Mouse (Mus musculus) heart, embryonic 11.5 days (tissue): Measurements from ENCODE around the gene Olfr1419. TPM values are rescaled to one million over a fixed set of nuclear protein-coding genes. Genes with fewer than 3 reads are reported as not detected.
A peak's percentile ranks its signal among the peaks of the same experiment; 100 is the strongest.

ENCODE experiments used
- ATAC-seq: fragments of 200-750 bp; cut with Nextera tagmentation; replicated peaks from 2 replicates; pipeline ENCODE4 v1.8.0; 2017; ENCODE audit warnings: moderate library complexity; ENCODE audit not compliant: insufficient number of reproducible peaks, low FRiP score, low TSS enrichment
- H3K27ac ChIP-seq: fragments of 300-500 bp; sonication (generic); 2 replicates; pipeline ENCODE4 v1.5.1; 2014; ENCODE audit warnings: mild to moderate bottlenecking, low read depth, low read length
- H3K27me3 ChIP-seq: fragments of 300-500 bp; sonication (generic); 2 replicates; pipeline ENCODE4 v1.6.1; 2014; ENCODE audit warnings: mild to moderate bottlenecking, low read length, mixed read lengths; ENCODE audit not compliant: control insufficient read depth, insufficient read depth
- H3K36me3 ChIP-seq: fragments of 300-500 bp; sonication (generic); 2 replicates; pipeline ENCODE4 v1.6.1; 2014; ENCODE audit warnings: mild to moderate bottlenecking, low read length, moderate library complexity, mixed read lengths; ENCODE audit not compliant: control insufficient read depth, insufficient read depth
- H3K4me1 ChIP-seq: fragments of 300-500 bp; sonication (generic); 2 replicates; pipeline ENCODE4 v1.6.1; 2014; ENCODE audit warnings: low read length; ENCODE audit not compliant: control insufficient read depth, insufficient read depth
- H3K4me2 ChIP-seq: fragments of 300-500 bp; sonication (generic); 2 replicates; pipeline ENCODE4 v1.6.1; 2014; ENCODE audit warnings: mild to moderate bottlenecking, moderate library complexity
- H3K4me3 ChIP-seq: fragments of 300-500 bp; sonication (generic); 2 replicates; pipeline ENCODE4 v1.5.1; 2014; ENCODE audit warnings: low read depth, low read length
- H3K9ac ChIP-seq: fragments of 300-500 bp; sonication (generic); 2 replicates; pipeline ENCODE4 v1.6.1; 2014; ENCODE audit warnings: mild to moderate bottlenecking, low read depth, low read length, moderate library complexity
- H3K9me3 ChIP-seq: fragments of 300-500 bp; sonication (generic); replicated peaks from 2 replicates; pipeline ENCODE4 v1.6.1; 2016; ENCODE audit warnings: low read length; ENCODE audit not compliant: control insufficient read depth
- WGBS: fragments of 180-500 bp; shearing (Covaris S2); extraction: QIAGEN DNeasy Blood & Tissue Kit; methylation state at CpG from one replicate; pipeline ENCODE4 v1.1.7; 2014; ENCODE audit not compliant: insufficient replicate concordance; 5-methylcytosine and 5-hydroxymethylcytosine counted together
- microRNA-seq: library from miRNA; unstranded; fragments of <30 nt; microRNA quantifications from one replicate; pipeline ENCODE4, GENCODE M21; 2016; ENCODE audit warnings: borderline number of aligned reads
- polyA plus RNA-seq: library from polyadenylated mRNA; unstranded; fragments of >200 nt; fragmentation: Nextera tagmentation; extraction: Ambion mirVana; gene quantifications from 2 replicates; pipeline ENCODE4 v1.2.1, GENCODE M21; 2014

Olfr1419 gene
- polyA plus RNA-seq, 1 experiment from 2014 or later = not detected

DNA sequence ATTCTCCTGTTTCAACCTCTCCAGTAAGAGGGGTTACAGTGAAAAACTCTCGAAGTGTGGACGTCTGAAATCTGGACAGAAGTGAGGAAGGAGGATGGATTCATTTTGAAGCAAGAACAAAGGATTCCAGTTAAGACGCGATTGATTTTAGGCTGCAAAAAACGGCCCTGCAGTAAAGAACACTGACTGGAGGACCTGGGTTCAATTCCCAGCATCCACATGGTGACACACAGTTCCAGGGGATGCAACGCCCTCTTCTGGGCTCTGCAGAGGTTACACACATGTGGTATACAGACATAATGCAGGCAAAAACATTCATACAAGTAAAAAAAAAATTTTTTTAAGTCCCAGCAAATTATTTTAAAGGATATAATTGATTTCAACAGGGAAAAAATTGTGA is 54.7 kb downstream of the Olfr1419 start:
- Histone ChIP-seq H3K4me3 (peak overlapping the region; percentile 69), H3K4me2 (peak overlapping the region; percentile 97), H3K9ac (no peak overlapping the region), H3K36me3 (no peaks in the 10 kb centered on the region), H3K27ac (no peak overlapping the region), H3K9me3 (no peaks in the 10 kb centered on the region), H3K4me1 (peaks cover 2% of the 10 kb centered on the region; the same call in 1 of the 2 replicates), H3K27me3 (peaks cover 3% of the 10 kb centered on the region; the same call in 1 of the 2 replicates)
- WGBS = 29% methylated on average over 6 of the region's 6 CpGs
- ATAC-seq = no peak

DNA sequence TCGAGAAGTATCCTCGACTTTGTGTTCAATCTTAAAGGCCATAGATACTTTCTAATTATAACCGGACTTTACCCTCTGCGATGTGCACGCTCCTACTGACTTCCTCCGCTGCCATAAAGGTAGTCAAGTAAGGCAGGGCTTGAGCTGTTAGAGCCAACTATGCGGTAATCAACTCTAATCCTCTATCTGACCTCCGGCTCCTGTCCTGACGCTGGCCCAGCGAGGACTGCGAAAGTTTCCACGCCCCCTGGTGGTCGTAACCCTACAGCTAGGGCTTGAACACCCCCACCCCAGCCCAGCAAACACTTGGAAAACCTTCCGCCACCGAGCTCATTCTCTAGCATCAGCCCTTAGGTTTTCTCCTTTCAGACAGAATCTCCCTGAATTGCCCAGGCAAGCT is 55.1 kb downstream of the Olfr1419 start:
- H3K9me3 ChIP-seq = no peaks in the 10 kb centered on the region
- peaks cover 3% of the 10 kb centered on the region; the same call in 1 of the 2 replicates for H3K27me3 ChIP-seq
- no peaks in the 10 kb centered on the region for H3K36me3 ChIP-seq
- no peak overlapping the region for H3K27ac ChIP-seq
- H3K9ac ChIP-seq = no peak overlapping the region
- peak overlapping the region; percentile 97 for H3K4me2 ChIP-seq
- peak overlapping the region; percentile 69 for H3K4me3 ChIP-seq
- H3K4me1 ChIP-seq = peaks cover 2% of the 10 kb centered on the region; the same call in 1 of the 2 replicates
- no peak for ATAC-seq
- WGBS = under 1% methylated on average over 15 of the region's 15 CpGs

DNA sequence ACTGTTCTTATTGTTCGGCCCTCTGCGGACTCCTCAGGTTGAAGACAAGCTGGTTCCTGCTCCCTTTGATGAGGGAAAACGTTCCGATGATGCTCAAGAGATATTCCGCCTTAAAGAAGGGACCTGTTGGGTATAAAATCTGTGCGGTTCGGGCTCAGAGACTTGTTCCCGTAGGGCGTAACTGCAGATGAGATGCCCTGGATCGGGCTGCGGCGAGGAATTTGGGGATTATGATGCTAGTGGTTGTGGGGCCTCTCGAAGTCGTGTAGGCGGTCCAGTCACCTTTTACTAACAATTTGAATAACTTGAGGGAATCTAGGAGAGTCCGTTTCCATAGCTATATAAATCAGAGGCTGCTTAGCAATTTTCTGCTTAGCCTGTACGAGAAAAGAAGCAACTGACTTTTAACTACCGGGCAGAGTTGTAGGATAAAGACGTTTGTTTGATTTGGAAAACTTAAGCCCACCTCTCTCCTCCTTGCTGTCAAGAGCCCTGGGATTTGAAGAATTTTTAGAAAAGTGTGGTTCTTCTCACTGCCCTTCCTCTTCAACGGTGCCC is 55.7 kb downstream of the Olfr1419 start, which contains the start of gene Stx3:
Gene Stx3 (minus strand): TSS at position 261 of the 558 bp plus-strand sequence.
- Histone ChIP-seq H3K27me3 (peaks cover 3% of the 10 kb centered on the region; the same call in 1 of the 2 replicates), H3K27ac (no peak within 1 kb of the TSS), H3K9ac (peak within 1 kb of the TSS; percentile 75), H3K4me2 (peak within 1 kb of the TSS; percentile 97), H3K4me1 (peaks cover 2% of the 10 kb centered on the region; the same call in 1 of the 2 replicates), H3K9me3 (no peaks in the 10 kb centered on the region), H3K36me3 (no peaks in the 10 kb centered on the region), H3K4me3 (peak within 1 kb of the TSS; percentile 69)
- ATAC-seq = no peak
- 2% methylated on average over 20 of the region's 20 CpGs for WGBS

Small RNA genes lying within 50 kb of the gene (microRNA-seq; reads per million reads assigned to microRNA genes)
- gene Mir6994 = 7.5 reads per million, percentile 44 among the genes with 10 or more reads in this experiment

Other genes starting within 250 kb of the Olfr1419 start
- gene Ms4a3, start 234.3 kb downstream of the Olfr1419 start, polyA plus RNA-seq = 0.39 TPM in 1 of 2 replicates, not detected in the other
- gene Oosp2, start 214.5 kb downstream of the Olfr1419 start, polyA plus RNA-seq = not detected in 2 replicates
- gene Oosp1, start 184.0 kb downstream of the Olfr1419 start, polyA plus RNA-seq = not detected in 2 replicates
- not detected in 2 replicates for gene Oosp3, start 178.1 kb downstream of the Olfr1419 start, polyA plus RNA-seq
- gene Gif, start 127.6 kb downstream of the Olfr1419 start, polyA plus RNA-seq = not detected in 2 replicates
- 78.5 and 82.0 TPM in 2 replicates for gene Mrpl16, start 104.7 kb downstream of the Olfr1419 start, polyA plus RNA-seq
- gene Stx3, start 55.7 kb downstream of the Olfr1419 start, polyA plus RNA-seq = 8.3 and 9.9 TPM in 2 replicates
- gene Olfr1417, start 35.9 kb downstream of the Olfr1419 start, polyA plus RNA-seq = 0.15 TPM in 1 of 2 replicates, not detected in the other
- gene Olfr1418, start 14.0 kb downstream of the Olfr1419 start, polyA plus RNA-seq = not detected in 2 replicates
- gene Olfr1420, start 11.5 kb upstream of the Olfr1419 start, polyA plus RNA-seq = 0.29 TPM in 1 of 2 replicates, not detected in the other
- gene Patl1, start 37.3 kb upstream of the Olfr1419 start, polyA plus RNA-seq = 22.9 and 23.3 TPM in 2 replicates
- 8.6 and 11.8 TPM in 2 replicates for gene Osbp, start 90.8 kb upstream of the Olfr1419 start, polyA plus RNA-seq
- gene Olfr1423, start 166.2 kb upstream of the Olfr1419 start, polyA plus RNA-seq = not detected in 2 replicates
- gene Olfr1424, start 187.6 kb upstream of the Olfr1419 start, polyA plus RNA-seq = not detected in 2 replicates
- gene Olfr1425, start 202.6 kb upstream of the Olfr1419 start, polyA plus RNA-seq = not detected in 2 replicates
- gene Olfr1426, start 216.9 kb upstream of the Olfr1419 start, polyA plus RNA-seq = not detected in 2 replicates
- not detected in 2 replicates for gene Olfr1427, start 228.2 kb upstream of the Olfr1419 start, polyA plus RNA-seq
- not detected in 2 replicates for gene Olfr1428, start 240.8 kb upstream of the Olfr1419 start, polyA plus RNA-seq
- gene Olfr76, start 248.1 kb upstream of the Olfr1419 start, polyA plus RNA-seq = not detected in 2 replicates